ENCODE assay signal across 7 mouse cellular contexts in the genomic region with DNA sequence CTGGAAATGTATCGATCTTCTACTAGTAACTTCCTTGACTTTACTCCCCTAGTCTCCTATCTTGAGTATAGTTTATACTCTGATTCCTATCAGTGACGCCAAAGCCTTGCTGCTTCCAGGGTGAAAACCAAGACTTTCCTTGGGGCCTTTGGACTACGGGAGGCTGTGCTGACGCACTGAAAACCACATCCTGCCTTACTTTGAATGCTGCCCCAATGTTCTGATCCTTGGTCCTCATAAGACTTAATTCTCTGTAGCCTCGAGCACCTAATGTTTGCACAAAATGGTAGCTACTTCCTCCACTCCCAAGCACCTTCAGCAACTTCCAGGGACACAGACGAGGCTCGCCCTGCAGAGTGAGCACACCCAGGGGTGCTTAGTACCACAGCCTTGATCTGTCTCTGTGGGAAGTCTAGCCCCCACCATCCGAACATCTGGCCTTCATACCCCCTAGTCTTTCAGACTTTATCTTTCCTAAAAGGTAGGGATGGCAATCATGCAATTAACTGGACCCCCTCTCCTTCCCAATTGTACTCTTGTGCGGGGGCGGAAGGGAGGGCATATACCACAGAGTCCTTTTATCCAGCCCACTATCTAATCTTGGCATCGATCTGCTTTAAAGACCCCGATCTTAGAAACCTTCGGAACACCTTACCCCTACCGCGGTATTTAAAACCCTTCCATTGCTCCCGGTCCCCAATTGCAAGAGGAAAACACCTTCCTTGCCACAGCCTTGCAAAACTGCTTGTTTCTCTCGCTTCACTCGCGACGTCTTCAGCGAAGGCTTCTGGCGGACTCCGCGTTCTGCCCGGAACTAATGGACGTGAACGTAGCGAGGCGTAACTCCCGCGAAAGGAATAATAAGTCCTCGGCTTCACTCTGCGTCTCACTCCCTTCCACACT. TPM values are rescaled to one million over a fixed set of nuclear protein-coding genes. Genes with fewer than 3 reads are reported as not detected.
DNase-seq lines count a peak whose midpoint lies in the region; ATAC-seq lines count a peak whose summit lies in the region.

No protein-coding gene starts in this region.

- H3K4me3 ChIP-seq in megakaryocyte, embryonic 14.5 days (replicated peaks) = peak overlapping the region; percentile 98
- peak overlapping the region; percentile 85 for H3K4me3 ChIP-seq in embryonic facial prominence, embryonic 12.5 days
- peak overlapping the region; percentile 90 for H3K4me3 ChIP-seq in intestine, embryonic 14.5 days (ENCODE audit: low read depth, low read length)
- peak overlapping the region; percentile 89 for H3K4me3 ChIP-seq in neural tube, embryonic 12.5 days

- H3K9ac ChIP-seq in embryonic facial prominence, embryonic 12.5 days = peak overlapping the region; percentile 87
- H3K9ac ChIP-seq in intestine, embryonic 14.5 days (ENCODE audit: low read length) = peak overlapping the region; percentile 84
- peak overlapping the region; percentile 70 for H3K9ac ChIP-seq in neural tube, embryonic 12.5 days

- no peak for ATAC-seq in megakaryocyte, adult 5-6 weeks (ENCODE audit: poor library complexity, severe bottlenecking)
- no peak for ATAC-seq in embryonic facial prominence, embryonic 12.5 days (ENCODE audit: insufficient number of reproducible peaks, insufficient read depth, low FRiP score, low TSS enrichment)
- ATAC-seq in intestine, embryonic 14.5 days (replicated peaks; ENCODE audit: low FRiP score, low TSS enrichment, low read depth) = peak; percentile 0; the same call in 1 of the 2 replicates
- ATAC-seq in neural tube, embryonic 12.5 days (ENCODE audit: low FRiP score, low read depth) = peak; percentile 22

- H3K9me3 ChIP-seq in megakaryocyte, embryonic 14.5 days = no peaks in the 10 kb centered on the region
- no peaks in the 10 kb centered on the region for H3K9me3 ChIP-seq in embryonic facial prominence, embryonic 12.5 days
- no peaks in the 10 kb centered on the region for H3K9me3 ChIP-seq in intestine, embryonic 14.5 days (ENCODE audit: control insufficient read depth, low read length)
- no peaks in the 10 kb centered on the region for H3K9me3 ChIP-seq in neural tube, embryonic 12.5 days

- peaks cover 7% of the 10 kb centered on the region for H3K36me3 ChIP-seq in megakaryocyte, embryonic 14.5 days (replicated peaks; ENCODE audit: low read length)
- no peaks in the 10 kb centered on the region for H3K36me3 ChIP-seq in embryonic facial prominence, embryonic 12.5 days
- H3K36me3 ChIP-seq in intestine, embryonic 14.5 days (ENCODE audit: control insufficient read depth, insufficient read depth, low read length) = no peaks in the 10 kb centered on the region
- no peaks in the 10 kb centered on the region for H3K36me3 ChIP-seq in neural tube, embryonic 12.5 days

- 12% methylated on average over 33 of the region's 33 CpGs for WGBS in embryonic facial prominence, embryonic 12.5 days
- 8% methylated on average over 33 of the region's 33 CpGs for WGBS in intestine, embryonic 14.5 days
- WGBS in neural tube, embryonic 12.5 days = 14% methylated on average over 33 of the region's 33 CpGs

- peak; percentile 57 for DNase-seq in intestine, embryonic 14.5 days (ENCODE audit: low spot score)
- no peak for DNase-seq in retina, embryonic 14.5 days (ENCODE audit: low spot score)
- no peak for DNase-seq in embryo, embryonic 9.5 days (ENCODE audit: extremely low spot score)

- no peaks in the 10 kb centered on the region for H3K27me3 ChIP-seq in megakaryocyte, embryonic 14.5 days (replicated peaks)
- H3K27me3 ChIP-seq in embryonic facial prominence, embryonic 12.5 days = no peaks in the 10 kb centered on the region
- no peaks in the 10 kb centered on the region for H3K27me3 ChIP-seq in intestine, embryonic 14.5 days (replicated peaks; ENCODE audit: control insufficient read depth, insufficient read depth, low read length)
- no peaks in the 10 kb centered on the region for H3K27me3 ChIP-seq in neural tube, embryonic 12.5 days (replicated peaks)

- peak overlapping the region; percentile 82 for H3K4me2 ChIP-seq in embryonic facial prominence, embryonic 12.5 days (replicated peaks)
- H3K4me2 ChIP-seq in intestine, embryonic 14.5 days (ENCODE audit: low read length) = peak overlapping the region; percentile 80
- H3K4me2 ChIP-seq in neural tube, embryonic 12.5 days (replicated peaks) = peak overlapping the region; percentile 94

- H3K4me1 ChIP-seq in megakaryocyte, embryonic 14.5 days = peaks cover 65% of the 10 kb centered on the region
- peaks cover 19% of the 10 kb centered on the region for H3K4me1 ChIP-seq in embryonic facial prominence, embryonic 12.5 days
- peaks cover 16% of the 10 kb centered on the region for H3K4me1 ChIP-seq in intestine, embryonic 14.5 days (replicated peaks; ENCODE audit: control insufficient read depth, insufficient read depth, low read length)
- peaks cover 21% of the 10 kb centered on the region for H3K4me1 ChIP-seq in neural tube, embryonic 12.5 days

- H3K27ac ChIP-seq in embryonic facial prominence, embryonic 12.5 days = peak overlapping the region; percentile 66
- H3K27ac ChIP-seq in intestine, embryonic 14.5 days (ENCODE audit: low read depth) = peak overlapping the region; percentile 84
- H3K27ac ChIP-seq in neural tube, embryonic 12.5 days = peak overlapping the region; percentile 17; the same call in 1 of the 2 replicates

RNA-seq across cellular contexts. Expression of gene Gan, which starts 0.8 kb away (rescaled TPM):
- polyA plus RNA-seq in megakaryocyte, embryonic 14.5 days (2012; ENCODE audit: insufficient read depth, low replicate concordance) = 1.7 and 2.1 TPM in 2 replicates
- total RNA-seq in megakaryocyte, adult 5-6 weeks (2015) = 4.6 and 5.4 TPM in 2 replicates
- 4.6 and 4.8 TPM in 2 replicates for total RNA-seq in megakaryocyte, adult 5-6 weeks (2017)
- polyA plus RNA-seq in embryonic facial prominence, embryonic 12.5 days (2016; fragmentation: Nextera tagmentation; extraction: Ambion mirVana) = 3.4 and 3.5 TPM in 2 replicates
- polyA plus RNA-seq in intestine, embryonic 14.5 days (2014; fragmentation: Nextera tagmentation; extraction: Ambion mirVana) = 2.8 and 3.0 TPM in 2 replicates
- 2.6 and 2.8 TPM in 2 replicates for polyA plus RNA-seq in neural tube, embryonic 12.5 days (2016; fragmentation: Nextera tagmentation; extraction: Ambion mirVana)

Comparison
In these comparisons a context has a peak if more than half of its experiments do, and no peak if none do; other contexts are left out.
1. ATAC-seq: peak in intestine, embryonic 14.5 days (single experiment) and neural tube, embryonic 12.5 days (single experiment); none in megakaryocyte, adult 5-6 weeks (single experiment) and embryonic facial prominence, embryonic 12.5 days (single experiment).
2. H3K27ac ChIP-seq: peak in every context shown above with its lines; median percentile 84 in intestine, embryonic 14.5 days; 66 in embryonic facial prominence, embryonic 12.5 days; 17 in neural tube, embryonic 12.5 days.
3. Peak in every context shown above with its lines, with median percentiles within 50 percentile points of each other: H3K4me3 ChIP-seq, H3K4me2 ChIP-seq and H3K9ac ChIP-seq.